Mouse (Mus musculus) lung, embryonic 16.5 days (tissue): ENCODE measurements around the gene Ofd1. TPM values are rescaled to one million over a fixed set of nuclear protein-coding genes. Genes with fewer than 3 reads are reported as not detected.

Source experiments
- ATAC-seq: fragments of 200-750 bp; cut with Nextera tagmentation; 2 replicates; pipeline ENCODE4 v1.8.0; 2017; ENCODE audit warnings: low read depth, mild to moderate bottlenecking, moderate library complexity
- H3K27ac ChIP-seq: fragments of 300-500 bp; sonication (generic); 2 replicates; pipeline ENCODE4 v1.5.1; 2014; ENCODE audit warnings: mild to moderate bottlenecking, control low read depth, low read length
- H3K27me3 ChIP-seq: fragments of 300-500 bp; sonication (generic); 2 replicates; pipeline ENCODE4 v1.6.1; 2014; ENCODE audit warnings: low read depth, low read length, mixed read lengths; ENCODE audit not compliant: control insufficient read depth, insufficient read depth
- H3K36me3 ChIP-seq: fragments of 300-500 bp; sonication (generic); 2 replicates; pipeline ENCODE4 v1.6.1; 2014; ENCODE audit warnings: low read length; ENCODE audit not compliant: control insufficient read depth, insufficient read depth
- H3K4me1 ChIP-seq: fragments of 300-500 bp; sonication (generic); replicated peaks from 2 replicates; pipeline ENCODE4 v1.6.1; 2014; ENCODE audit warnings: low read length, mixed read lengths; ENCODE audit not compliant: control insufficient read depth, insufficient read depth
- H3K4me2 ChIP-seq: fragments of 300-500 bp; sonication (generic); 2 replicates; pipeline ENCODE4 v1.6.1; 2014; ENCODE audit warnings: low read depth, low read length, control low read depth
- H3K4me3 ChIP-seq: fragments of 300-500 bp; sonication (generic); 2 replicates; pipeline ENCODE4 v1.5.1; 2014; ENCODE audit warnings: mild to moderate bottlenecking, low read length, control low read depth
- H3K9ac ChIP-seq: fragments of 300-500 bp; sonication (generic); 2 replicates; pipeline ENCODE4 v1.6.1; 2014; ENCODE audit warnings: low read length, control low read depth
- H3K9me3 ChIP-seq: fragments of 300-500 bp; sonication (generic); 2 replicates; pipeline ENCODE4 v1.6.1; 2016; ENCODE audit warnings: low read length; ENCODE audit not compliant: control insufficient read depth
- WGBS: fragments of 180-500 bp; shearing (Covaris S2); extraction: QIAGEN DNeasy Blood & Tissue Kit; methylation state at CpG from one replicate; pipeline ENCODE4 v1.1.7; 2014; 5-methylcytosine and 5-hydroxymethylcytosine counted together
- polyA plus RNA-seq: library from polyadenylated mRNA; unstranded; fragments of >200 nt; fragmentation: Nextera tagmentation; extraction: Ambion mirVana; gene quantifications from 2 replicates; pipeline ENCODE4 v1.2.1, GENCODE M21; 2015

Ofd1 gene
- polyA plus RNA-seq, 1 experiment from 2014 or later, result 6.9 TPM

GRCm38 (mm10) chrX:166378652-166379051, 61.9 kb downstream of the Ofd1 start:
- no peaks in the 10 kb centered on the region for H3K36me3 ChIP-seq
- H3K9ac ChIP-seq, result no peak overlapping the region
- H3K9me3 ChIP-seq, result no peaks in the 10 kb centered on the region
- WGBS, result 81% methylated on average over 5 of the region's 5 CpGs
- no peak overlapping the region for H3K4me3 ChIP-seq
- ATAC-seq, result no peak
- H3K4me2 ChIP-seq, result no peak overlapping the region
- H3K27me3 ChIP-seq, result no peaks in the 10 kb centered on the region; the same call in 1 of the 2 replicates
- no peak overlapping the region for H3K27ac ChIP-seq
- H3K4me1 ChIP-seq, result no peaks in the 10 kb centered on the region

GRCm38 (mm10) chrX:166376681-166377328, 63.7 kb downstream of the Ofd1 start:
- Histone ChIP-seq H3K27me3 (no peaks in the 10 kb centered on the region), H3K4me1 (no peaks in the 10 kb centered on the region), H3K9me3 (no peaks in the 10 kb centered on the region), H3K36me3 (no peaks in the 10 kb centered on the region), H3K4me3 (no peak overlapping the region), H3K9ac (no peak overlapping the region), H3K4me2 (no peak overlapping the region), H3K27ac (no peak overlapping the region)
- WGBS, result 70% methylated on average over 9 of the region's 9 CpGs
- ATAC-seq, result no peak

GRCm38 (mm10) chrX:166365458-166366213, 74.9 kb downstream of the Ofd1 start:
- H3K36me3 ChIP-seq, result no peaks in the 10 kb centered on the region
- 0 out of 2 replicates have a peak, but pooled peaks cover 2% of the 10 kb centered on the region for H3K27me3 ChIP-seq
- no peaks in the 10 kb centered on the region for H3K9me3 ChIP-seq
- no peaks in the 10 kb centered on the region for H3K4me1 ChIP-seq
- H3K4me3 ChIP-seq, result no peak overlapping the region
- no peak for ATAC-seq
- H3K9ac ChIP-seq, result no peak overlapping the region
- 74% methylated on average over 8 of the region's 8 CpGs for WGBS
- H3K27ac ChIP-seq, result no peak overlapping the region
- no peak overlapping the region for H3K4me2 ChIP-seq

GRCm38 (mm10) chrX:166360455-166360854, 80.0 kb downstream of the Ofd1 start:
- no peak overlapping the region for H3K27ac ChIP-seq
- no peak overlapping the region for H3K9ac ChIP-seq
- no peak overlapping the region for H3K4me2 ChIP-seq
- 79% methylated on average over 4 of the region's 4 CpGs for WGBS
- H3K27me3 ChIP-seq, result no peaks in the 10 kb centered on the region
- H3K9me3 ChIP-seq, result no peaks in the 10 kb centered on the region
- H3K4me1 ChIP-seq, result no peaks in the 10 kb centered on the region
- ATAC-seq, result no peak
- no peaks in the 10 kb centered on the region for H3K36me3 ChIP-seq
- H3K4me3 ChIP-seq, result no peak overlapping the region

- ATAC-seq, result no peak
- no peaks in the 10 kb centered on the region for H3K9me3 ChIP-seq
- 71% methylated on average over 2 of the region's 2 CpGs for WGBS
- no peak overlapping the region for H3K4me2 ChIP-seq
- no peak overlapping the region for H3K9ac ChIP-seq
- no peak overlapping the region for H3K27ac ChIP-seq
- no peaks in the 10 kb centered on the region for H3K4me1 ChIP-seq
- H3K27me3 ChIP-seq, result no peaks in the 10 kb centered on the region
- no peak overlapping the region for H3K4me3 ChIP-seq
- no peaks in the 10 kb centered on the region for H3K36me3 ChIP-seq
These were observed 80.5 kb downstream of the Ofd1 start for GRCm38 (mm10) chrX:166359927-166360440.

GRCm38 (mm10) chrX:166358955-166359354, 81.5 kb downstream of the Ofd1 start:
- H3K27me3 ChIP-seq, result no peaks in the 10 kb centered on the region
- H3K9me3 ChIP-seq, result no peaks in the 10 kb centered on the region
- no peak overlapping the region for H3K9ac ChIP-seq
- no peak for ATAC-seq
- no peak overlapping the region for H3K27ac ChIP-seq
- H3K4me3 ChIP-seq, result no peak overlapping the region
- no peaks in the 10 kb centered on the region for H3K36me3 ChIP-seq
- H3K4me2 ChIP-seq, result no peak overlapping the region
- 70% methylated on average over 2 of the region's 2 CpGs for WGBS
- no peaks in the 10 kb centered on the region for H3K4me1 ChIP-seq

- Histone ChIP-seq H3K9me3 (no peaks in the 10 kb centered on the region), H3K4me1 (no peaks in the 10 kb centered on the region), H3K4me3 (no peak overlapping the region), H3K9ac (no peak overlapping the region), H3K4me2 (no peak overlapping the region), H3K27ac (no peak overlapping the region), H3K27me3 (no peaks in the 10 kb centered on the region; the same call in 1 of the 2 replicates), H3K36me3 (no peaks in the 10 kb centered on the region)
- ATAC-seq, result no peak
- 83% methylated on average over 3 of the region's 3 CpGs for WGBS
These were observed 84.2 kb downstream of the Ofd1 start for GRCm38 (mm10) chrX:166356276-166356675.

GRCm38 (mm10) chrX:166354913-166355312, 85.6 kb downstream of the Ofd1 start:
- ATAC-seq, result no peak
- no peaks in the 10 kb centered on the region; the same call in 1 of the 2 replicates for H3K27me3 ChIP-seq
- H3K9ac ChIP-seq, result no peak overlapping the region
- no peak overlapping the region for H3K27ac ChIP-seq
- H3K9me3 ChIP-seq, result no peaks in the 10 kb centered on the region
- no peak overlapping the region for H3K4me3 ChIP-seq
- H3K4me1 ChIP-seq, result no peaks in the 10 kb centered on the region
- H3K4me2 ChIP-seq, result no peak overlapping the region
- no peaks in the 10 kb centered on the region for H3K36me3 ChIP-seq
- WGBS, result 68% methylated on average over 1 of the region's 1 CpGs

- no peak overlapping the region for H3K4me3 ChIP-seq
- H3K27me3 ChIP-seq, result no peaks in the 10 kb centered on the region; the same call in 1 of the 2 replicates
- H3K36me3 ChIP-seq, result no peaks in the 10 kb centered on the region
- H3K4me1 ChIP-seq, result no peaks in the 10 kb centered on the region
- H3K27ac ChIP-seq, result no peak overlapping the region
- no peak overlapping the region for H3K9ac ChIP-seq
- WGBS, result 55% methylated on average over 2 of the region's 2 CpGs
- no peak for ATAC-seq
- no peak overlapping the region for H3K4me2 ChIP-seq
- no peaks in the 10 kb centered on the region for H3K9me3 ChIP-seq
These were observed 87.1 kb downstream of the Ofd1 start for GRCm38 (mm10) chrX:166353412-166353811.
